Mouse (Mus musculus) cerebellum, adult 2 months (tissue): ENCODE measurements around the gene Atp2b4.

Source experiments
- CTCF ChIP-seq: fragments of 200-500 bp; IDR thresholded peaks from 2 replicates; pipeline ENCODE4 v1.5.1; 2011; ENCODE audit warnings: low read depth, mild to moderate bottlenecking, control low read depth, low read length, moderate library complexity, borderline replicate concordance; ENCODE audit not compliant: insufficient read depth
- POLR2A ChIP-seq: fragments of 200-500 bp; IDR thresholded peaks from 2 replicates; pipeline ENCODE4 v1.6.1; 2011; ENCODE audit warnings: low read length, control low read depth, borderline replicate concordance; ENCODE audit not compliant: insufficient read depth

GRCm38 (mm10) chr1:133671801-133672200, 129.0 kb downstream of the Atp2b4 start:
- no peak for TF ChIP-seq CTCF
- TF ChIP-seq POLR2A = no peak
